ENCODE assay signal across 1 mouse cellular context in genomic region chr2:143992977-143993376, GRCm38 (mm10).
TF ChIP-seq lines count a peak whose summit lies in the region.

No protein-coding gene starts in this region.

TF ChIP-seq in CH12.LX, 34 proteins besides CTCF, POLR2A, EP300 and RAD21 (continued from another document):
- TF ChIP-seq ZKSCAN1 (IDR thresholded peaks at IDR 0.05; ENCODE audit: borderline replicate concordance, low read depth, low read length) (no peak), MAZ (IDR thresholded peaks at IDR 0.05; ENCODE audit: low read depth, low read length) (no peak), POLR2AphosphoS2 (IDR thresholded peaks at IDR 0.05; ENCODE audit: low read depth, low read length) (no peak), ZMIZ1 (IDR thresholded peaks at IDR 0.05; ENCODE audit: low read depth, low read length) (no peak), TCF12 (IDR thresholded peaks at IDR 0.05; ENCODE audit: low read depth, low read length) (peak; percentile 59; the same call in 1 of the 2 replicates), JUND (conservative IDR thresholded peaks at IDR 0.05; ENCODE audit: low read depth, low read length) (no peak), MAFK (IDR thresholded peaks at IDR 0.05; ENCODE audit: insufficient replicate concordance, low read length) (0 out of 2 replicates have a peak, but pooled peaks have one; percentile 47), GABPA (IDR thresholded peaks at IDR 0.05; ENCODE audit: insufficient replicate concordance, low read depth, low read length) (no peak), E2F4 (IDR thresholded peaks at IDR 0.05; ENCODE audit: insufficient replicate concordance, low read depth, low read length) (no peak), BHLHE40 (IDR thresholded peaks at IDR 0.05; ENCODE audit: low read depth, low read length) (0 out of 2 replicates have a peak, but pooled peaks have one; percentile 4), USF1 (IDR thresholded peaks at IDR 0.05; ENCODE audit: low read depth, low read length) (no peak), JUN (IDR thresholded peaks at IDR 0.05; ENCODE audit: insufficient read depth, low read depth, low read length) (no peak), ZNF384 (IDR thresholded peaks at IDR 0.05; ENCODE audit: low read depth, low read length) (no peak), UBTF (IDR thresholded peaks at IDR 0.05; ENCODE audit: low read depth, low read length) (no peak), SIN3A (IDR thresholded peaks at IDR 0.05; ENCODE audit: low read length) (no peak; the same call in 1 of the 2 replicates), TBP (conservative IDR thresholded peaks at IDR 0.05; ENCODE audit: low read depth, low read length) (no peak), CHD2 (IDR thresholded peaks at IDR 0.05; ENCODE audit: low read length) (peak; percentile 14), MEF2A (IDR thresholded peaks at IDR 0.05; ENCODE audit: borderline replicate concordance, low read depth, low read length) (peak; percentile 83), RCOR1 (conservative IDR thresholded peaks at IDR 0.05; ENCODE audit: low read depth, low read length) (no peak)
